Mouse (Mus musculus) limb, embryonic 12.5 days (tissue): ENCODE measurements around the gene Med19. TPM values are rescaled to one million over a fixed set of nuclear protein-coding genes. Genes with fewer than 3 reads are reported as not detected.
A peak's percentile ranks its signal among the peaks of the same experiment; 100 is the strongest.

Experiments used
- ATAC-seq: fragments of 200-750 bp; cut with Nextera tagmentation; 2 replicates; pipeline ENCODE4 v1.8.0; 2017; ENCODE audit warnings: low read depth, moderate TSS enrichment; ENCODE audit not compliant: insufficient number of reproducible peaks, insufficient read depth, low FRiP score, low TSS enrichment
- H3K27ac ChIP-seq: fragments of 300-500 bp; sonication (generic); 2 replicates; pipeline ENCODE4 v1.5.1; 2016; ENCODE audit warnings: mild to moderate bottlenecking, moderate library complexity
- H3K27me3 ChIP-seq: fragments of 300-500 bp; sonication (generic); 2 replicates; pipeline ENCODE4 v1.6.1; 2016; ENCODE audit warnings: mild to moderate bottlenecking, moderate library complexity
- H3K36me3 ChIP-seq: fragments of 300-500 bp; sonication (generic); 2 replicates; pipeline ENCODE4 v1.6.1; 2016; ENCODE audit warnings: mild to moderate bottlenecking, moderate library complexity
- H3K4me1 ChIP-seq: fragments of 300-500 bp; sonication (generic); replicated peaks from 2 replicates; pipeline ENCODE4 v1.6.1; 2016
- H3K4me2 ChIP-seq: fragments of 300-500 bp; sonication (generic); 2 replicates; pipeline ENCODE4 v1.6.1; 2016; ENCODE audit warnings: mild to moderate bottlenecking, moderate library complexity
- H3K4me3 ChIP-seq: fragments of 300-500 bp; sonication (generic); replicated peaks from 2 replicates; pipeline ENCODE4 v1.5.1; 2016; ENCODE audit warnings: mild to moderate bottlenecking
- H3K9ac ChIP-seq: fragments of 300-500 bp; sonication (generic); replicated peaks from 2 replicates; pipeline ENCODE4 v1.6.1; 2016; ENCODE audit warnings: mild to moderate bottlenecking, moderate library complexity
- H3K9me3 ChIP-seq: fragments of 300-500 bp; sonication (generic); 2 replicates; pipeline ENCODE4 v1.6.1; 2016; ENCODE audit warnings: mild to moderate bottlenecking, moderate library complexity
- WGBS: fragments of 180-500 bp; shearing (Covaris S2); methylation state at CpG from one replicate; pipeline ENCODE4 v1.1.7; 2016; 5-methylcytosine and 5-hydroxymethylcytosine counted together
- polyA plus RNA-seq: library from polyadenylated mRNA; unstranded; fragments of >200 nt; fragmentation: Nextera tagmentation; extraction: Ambion mirVana; gene quantifications from 2 replicates; pipeline ENCODE4 v1.2.1, GENCODE M21; 2016

Med19 gene
- polyA plus RNA-seq, 1 experiment from 2014 or later: 37.4 TPM

DNA sequence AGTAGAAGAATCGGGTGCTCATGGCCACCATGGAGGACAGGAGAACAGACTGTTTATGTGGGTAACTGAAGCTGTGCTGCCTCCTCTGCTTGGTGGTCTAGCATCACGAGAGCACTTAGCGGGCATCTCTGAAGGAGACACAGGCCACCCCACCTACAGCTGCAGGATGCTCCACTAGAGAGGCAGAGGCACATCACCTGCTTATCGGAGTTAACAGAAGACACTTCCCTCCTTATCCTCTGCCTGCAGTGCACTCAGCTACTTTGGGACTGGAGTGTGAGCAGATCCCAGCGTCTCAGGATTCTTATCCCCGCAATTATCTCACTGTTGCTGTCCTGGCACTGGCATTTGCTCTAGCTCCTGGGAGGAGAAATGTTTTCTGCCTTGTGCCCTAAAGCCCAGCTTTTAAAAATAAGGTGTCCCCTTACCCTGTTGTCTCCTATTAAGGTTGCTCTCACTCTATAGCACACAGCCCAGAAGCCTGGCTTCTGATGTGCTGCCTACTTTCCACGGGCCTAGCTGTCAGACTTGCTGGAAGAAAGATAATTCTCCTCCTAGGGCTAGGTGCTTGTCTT is 57.2 kb downstream of the Med19 start:
- H3K27ac ChIP-seq: peak overlapping the region; percentile 56; the same call in 1 of the 2 replicates

DNA sequence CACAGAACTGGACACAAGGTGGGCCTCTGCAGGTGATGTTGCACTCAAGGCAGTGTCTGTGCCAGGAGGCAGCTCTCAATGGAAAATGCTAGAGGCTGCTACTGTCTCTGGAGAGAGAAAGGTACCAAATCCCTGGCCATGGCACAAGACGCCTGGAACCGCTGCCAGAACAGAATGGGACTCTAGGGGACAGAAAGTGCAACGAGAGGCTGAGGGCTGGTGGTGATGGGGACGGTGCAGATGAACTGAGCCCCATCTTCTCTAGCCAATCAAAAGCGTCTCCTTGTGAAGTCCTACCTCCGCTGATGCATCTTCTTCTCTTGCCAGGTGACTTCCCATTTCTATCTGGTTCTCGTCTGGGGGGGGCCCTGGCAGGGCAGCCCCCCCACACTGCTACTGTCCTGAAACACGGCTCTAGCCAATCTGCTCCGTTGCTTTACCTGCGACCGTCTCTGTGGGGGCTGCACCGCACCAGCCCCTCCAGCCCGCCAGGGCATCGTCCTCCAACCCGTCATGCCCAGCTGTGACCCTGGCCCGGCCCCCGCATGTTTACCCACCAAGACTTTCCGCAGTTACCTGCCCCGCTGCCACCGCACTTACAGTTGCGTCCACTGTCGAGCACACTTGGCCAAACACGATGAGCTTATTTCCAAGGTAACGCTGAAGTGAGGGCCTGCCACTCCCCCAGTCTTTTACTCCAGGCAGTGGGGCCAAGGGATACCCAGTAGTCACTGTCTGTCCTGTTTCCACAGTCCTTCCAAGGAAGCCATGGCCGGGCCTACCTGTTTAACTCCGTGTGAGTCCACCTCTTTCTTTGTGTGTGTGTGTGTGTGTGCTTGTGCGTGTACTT is 58.3 kb downstream of the Med19 start:
- 10% methylated on average over 27 of the region's 27 CpGs for WGBS
- peak overlapping the region; percentile 79 for H3K27ac ChIP-seq
- ATAC-seq: no peak
- peaks cover 80% of the 10 kb centered on the region for H3K4me1 ChIP-seq
- H3K4me2 ChIP-seq: peak overlapping the region; percentile 48
- no peaks in the 10 kb centered on the region for H3K27me3 ChIP-seq
- H3K4me3 ChIP-seq: peak overlapping the region; percentile 50
- peak overlapping the region; percentile 31; the same call in 1 of the 2 replicates for H3K9ac ChIP-seq
- H3K36me3 ChIP-seq: peaks cover 18% of the 10 kb centered on the region
- H3K9me3 ChIP-seq: no peaks in the 10 kb centered on the region

More for the DNA sequence above, 57.2 kb downstream of the Med19 start:
- Histone ChIP-seq H3K4me1 (peaks cover 69% of the 10 kb centered on the region), H3K4me3 (peak overlapping the region; percentile 50), H3K4me2 (peak overlapping the region; percentile 75), H3K9ac (peak overlapping the region; percentile 74), H3K36me3 (peaks cover 8% of the 10 kb centered on the region), H3K9me3 (no peaks in the 10 kb centered on the region), H3K27me3 (no peaks in the 10 kb centered on the region)
- WGBS: 27% methylated on average over 7 of the region's 7 CpGs
- no peak for ATAC-seq

DNA sequence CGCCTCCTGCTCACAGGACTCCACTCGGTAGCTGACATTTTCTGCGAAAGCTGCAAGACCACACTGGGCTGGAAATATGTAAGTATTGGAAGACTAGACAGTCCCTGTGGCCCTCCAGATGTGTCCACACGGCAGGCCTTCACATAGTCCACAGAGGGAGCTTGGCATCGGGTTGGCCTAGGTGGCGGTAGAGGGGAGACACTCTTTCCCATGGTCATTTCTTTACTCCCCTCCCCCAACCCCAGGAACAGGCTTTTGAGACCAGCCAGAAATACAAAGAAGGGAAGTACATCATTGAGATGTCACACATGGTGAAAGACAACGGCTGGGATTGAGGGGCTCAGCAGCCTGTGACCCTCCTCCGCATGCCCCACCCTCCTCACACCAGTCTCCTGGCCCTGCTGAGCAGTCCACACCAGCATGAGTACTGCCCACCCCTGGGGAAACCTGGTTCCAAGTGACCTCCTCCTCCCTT is 59.3 kb downstream of the Med19 start:
- H3K4me3 ChIP-seq: peak overlapping the region; percentile 50
- 3% methylated on average over 8 of the region's 8 CpGs for WGBS

More for the DNA sequence above, 59.3 kb downstream of the Med19 start:
- peaks cover 87% of the 10 kb centered on the region for H3K4me1 ChIP-seq
- no peak for ATAC-seq
- peaks cover 23% of the 10 kb centered on the region for H3K36me3 ChIP-seq
- peak overlapping the region; percentile 48 for H3K4me2 ChIP-seq
- H3K9me3 ChIP-seq: no peaks in the 10 kb centered on the region
- H3K27me3 ChIP-seq: no peaks in the 10 kb centered on the region
- H3K27ac ChIP-seq: peak overlapping the region; percentile 79
- H3K9ac ChIP-seq: peak overlapping the region; percentile 42; the same call in 1 of the 2 replicates

Other genes starting within 250 kb of the Med19 start
- gene Tfpi, start 201.6 kb upstream of the Med19 start, polyA plus RNA-seq: 15.1 and 16.2 TPM in 2 replicates
- 42.0 and 49.6 TPM in 2 replicates for gene Ctnnd1, start 27.6 kb upstream of the Med19 start, polyA plus RNA-seq
- 0.35 and 0.53 TPM in 2 replicates for gene Btbd18, start 19.3 kb upstream of the Med19 start, polyA plus RNA-seq
- gene Selenoh, start 7.6 kb upstream of the Med19 start, polyA plus RNA-seq: 438 and 451 TPM in 2 replicates
- gene Gm28635, start 361 bp upstream of the Med19 start, polyA plus RNA-seq: not detected in 2 replicates
- 115 and 118 TPM in 2 replicates for gene Tmx2, start 738 bp downstream of the Med19 start, polyA plus RNA-seq
- gene Zdhhc5, start 36.8 kb downstream of the Med19 start, polyA plus RNA-seq: 32.0 and 38.3 TPM in 2 replicates
- gene Clp1, start 48.9 kb downstream of the Med19 start, polyA plus RNA-seq: 42.8 and 47.1 TPM in 2 replicates
- 13.9 and 14.1 TPM in 2 replicates for gene Ypel4, start 55.7 kb downstream of the Med19 start, polyA plus RNA-seq
- 10.4 and 14.8 TPM in 2 replicates for gene Gm19426, start 65.3 kb downstream of the Med19 start, polyA plus RNA-seq
- gene Serping1, start 97.0 kb downstream of the Med19 start, polyA plus RNA-seq: 11.5 and 14.3 TPM in 2 replicates
- 23.2 and 29.0 TPM in 2 replicates for gene Ube2l6, start 120.4 kb downstream of the Med19 start, polyA plus RNA-seq
- 0.19 and 0.49 TPM in 2 replicates for gene Smtnl1, start 144.2 kb downstream of the Med19 start, polyA plus RNA-seq
- 38.8 and 43.3 TPM in 2 replicates for gene Timm10, start 148.6 kb downstream of the Med19 start, polyA plus RNA-seq
- gene Slc43a1, start 160.4 kb downstream of the Med19 start, polyA plus RNA-seq: 21.1 and 23.8 TPM in 2 replicates
- 0.84 and 0.95 TPM in 2 replicates for gene Rtn4rl2, start 208.3 kb downstream of the Med19 start, polyA plus RNA-seq